Mouse (Mus musculus) neural tube, embryonic 14.5 days (tissue): ENCODE results near the gene Eme1. TPM values are rescaled to one million over a fixed set of nuclear protein-coding genes. Genes with fewer than 3 reads are reported as not detected.
"Not testable (repeated sequence)": the region's sequence is repeated elsewhere in the genome, so short reads cannot be mapped to it uniquely, and the experiment has no call there.

Experiments
- ATAC-seq: fragments of 200-750 bp; cut with Nextera tagmentation; 2 replicates; pipeline ENCODE4 v1.8.0; 2017; ENCODE audit warnings: low read depth, mild to moderate bottlenecking, moderate TSS enrichment, moderate library complexity
- H3K27ac ChIP-seq: fragments of 300-500 bp; sonication (generic); 2 replicates; pipeline ENCODE4 v1.5.1; 2014; ENCODE audit warnings: low read depth, mild to moderate bottlenecking, control low read depth, low read length, moderate library complexity, mixed read lengths
- H3K27me3 ChIP-seq: fragments of 300-500 bp; sonication (generic); 2 replicates; pipeline ENCODE4 v1.6.1; 2014; ENCODE audit warnings: low read length; ENCODE audit not compliant: control insufficient read depth, insufficient read depth
- H3K36me3 ChIP-seq: fragments of 300-500 bp; sonication (generic); 2 replicates; pipeline ENCODE4 v1.6.1; 2014; ENCODE audit warnings: low read length, mixed read lengths; ENCODE audit not compliant: control insufficient read depth, insufficient read depth
- H3K4me1 ChIP-seq: fragments of 300-500 bp; sonication (generic); 2 replicates; pipeline ENCODE4 v1.6.1; 2014; ENCODE audit warnings: low read length; ENCODE audit not compliant: control insufficient read depth, insufficient read depth
- H3K4me2 ChIP-seq: fragments of 300-500 bp; sonication (generic); 2 replicates; pipeline ENCODE4 v1.6.1; 2014; ENCODE audit warnings: mild to moderate bottlenecking, low read depth, low read length, control low read depth
- H3K4me3 ChIP-seq: fragments of 300-500 bp; sonication (generic); 2 replicates; pipeline ENCODE4 v1.5.1; 2014; ENCODE audit warnings: low read depth, low read length, control low read depth, mixed read lengths
- H3K9ac ChIP-seq: fragments of 300-500 bp; sonication (generic); replicated peaks from 2 replicates; pipeline ENCODE4 v1.6.1; 2014; ENCODE audit warnings: low read depth, mild to moderate bottlenecking, control low read depth, low read length, mixed read lengths
- H3K9me3 ChIP-seq: fragments of 300-500 bp; sonication (generic); 2 replicates; pipeline ENCODE4 v1.6.1; 2016; ENCODE audit warnings: low read length; ENCODE audit not compliant: control insufficient read depth
- WGBS: fragments of 180-500 bp; shearing (Covaris S2); extraction: QIAGEN DNeasy Blood & Tissue Kit; methylation state at CpG from one replicate; pipeline ENCODE4 v1.1.7; 2014; 5-methylcytosine and 5-hydroxymethylcytosine counted together
- polyA plus RNA-seq: library from polyadenylated mRNA; unstranded; fragments of >200 nt; fragmentation: Nextera tagmentation; extraction: Ambion mirVana; gene quantifications from 2 replicates; pipeline ENCODE4 v1.2.1, GENCODE M21; 2014

Gene Eme1
- 1.1 and 1.8 TPM in 2 replicates for polyA plus RNA-seq

GRCm38 (mm10) chr11:94653663-94654436 lies at the start of gene Eme1, which contains the start of gene Mrpl27:
Gene Eme1, minus strand, starts transcription at chr11:94653964.
Gene Mrpl27, plus strand, starts transcription at chr11:94653767.
- peak within 1 kb of the TSS; percentile 86 for H3K27ac ChIP-seq
- H3K4me3 ChIP-seq: peak within 1 kb of the TSS; percentile 56
- H3K36me3 ChIP-seq: peaks cover 5% of the 10 kb centered on the region; the same call in 1 of the 2 replicates
- H3K4me2 ChIP-seq: peak within 1 kb of the TSS; percentile 69
- H3K4me1 ChIP-seq: peaks cover 9% of the 10 kb centered on the region; the same call in 1 of the 2 replicates
- no peaks in the 10 kb centered on the region for H3K9me3 ChIP-seq
- no peaks in the 10 kb centered on the region for H3K27me3 ChIP-seq
- H3K9ac ChIP-seq: peak within 1 kb of the TSS; percentile 62
- ATAC-seq: peak; percentile 94
- under 1% methylated on average over 32 of the region's 32 CpGs for WGBS

GRCm38 (mm10) chr11:94702216-94702610 lies 48.4 kb upstream of the Eme1 start:
- no peaks in the 10 kb centered on the region for H3K9me3 ChIP-seq
- H3K9ac ChIP-seq: no peak overlapping the region
- no peak overlapping the region for H3K4me3 ChIP-seq
- H3K36me3 ChIP-seq: no peaks in the 10 kb centered on the region
- no peak overlapping the region for H3K4me2 ChIP-seq
- H3K4me1 ChIP-seq: 0 out of 2 replicates have a peak, but pooled peaks cover 4% of the 10 kb centered on the region
- no peak for ATAC-seq
- H3K27ac ChIP-seq: no peak overlapping the region
- 46% methylated on average over 3 of the region's 3 CpGs for WGBS
- H3K27me3 ChIP-seq: no peaks in the 10 kb centered on the region

GRCm38 (mm10) chr11:94701401-94702215 lies 47.8 kb upstream of the Eme1 start:
- WGBS: 46% methylated on average over 27 of the region's 27 CpGs
- no peaks in the 10 kb centered on the region for H3K36me3 ChIP-seq
- H3K4me2 ChIP-seq: peak overlapping the region; percentile 1; the same call in 1 of the 2 replicates
- H3K9me3 ChIP-seq: no peaks in the 10 kb centered on the region
- H3K9ac ChIP-seq: no peak overlapping the region
- H3K27ac ChIP-seq: no peak overlapping the region
- H3K27me3 ChIP-seq: no peaks in the 10 kb centered on the region
- ATAC-seq: no peak
- 0 out of 2 replicates have a peak, but pooled peaks cover 4% of the 10 kb centered on the region for H3K4me1 ChIP-seq
- H3K4me3 ChIP-seq: no peak overlapping the region

DNA sequence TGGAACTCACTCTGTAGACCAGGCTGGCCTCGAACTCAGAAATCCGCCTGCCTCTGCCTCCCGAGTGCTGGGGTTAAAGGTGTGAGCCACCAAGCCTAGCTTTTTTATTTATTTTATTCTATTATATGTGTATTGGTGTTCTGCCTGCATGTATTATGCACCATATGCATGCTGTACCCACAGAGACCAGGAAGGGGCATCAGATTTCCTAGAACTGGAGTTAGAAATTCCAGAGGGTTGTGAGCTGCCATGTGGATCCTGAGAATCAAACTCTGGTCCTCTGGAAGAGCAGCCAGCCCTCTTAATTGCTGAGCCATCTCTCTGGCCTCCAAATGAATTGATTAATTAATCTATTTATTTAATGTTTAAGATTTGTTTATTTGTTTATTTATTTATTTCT lies 45.6 kb upstream of the Eme1 start:
- 0 out of 2 replicates have a peak, but pooled peaks cover 4% of the 10 kb centered on the region for H3K4me1 ChIP-seq
- no peak for ATAC-seq
- H3K4me2 ChIP-seq: no peak overlapping the region
- no peak overlapping the region for H3K4me3 ChIP-seq
- H3K27me3 ChIP-seq: no peaks in the 10 kb centered on the region
- no peaks in the 10 kb centered on the region for H3K9me3 ChIP-seq
- H3K36me3 ChIP-seq: no peaks in the 10 kb centered on the region
- 100% methylated on average over 3 of the region's 3 CpGs for WGBS
- no peak overlapping the region for H3K9ac ChIP-seq
- no peak overlapping the region for H3K27ac ChIP-seq

DNA sequence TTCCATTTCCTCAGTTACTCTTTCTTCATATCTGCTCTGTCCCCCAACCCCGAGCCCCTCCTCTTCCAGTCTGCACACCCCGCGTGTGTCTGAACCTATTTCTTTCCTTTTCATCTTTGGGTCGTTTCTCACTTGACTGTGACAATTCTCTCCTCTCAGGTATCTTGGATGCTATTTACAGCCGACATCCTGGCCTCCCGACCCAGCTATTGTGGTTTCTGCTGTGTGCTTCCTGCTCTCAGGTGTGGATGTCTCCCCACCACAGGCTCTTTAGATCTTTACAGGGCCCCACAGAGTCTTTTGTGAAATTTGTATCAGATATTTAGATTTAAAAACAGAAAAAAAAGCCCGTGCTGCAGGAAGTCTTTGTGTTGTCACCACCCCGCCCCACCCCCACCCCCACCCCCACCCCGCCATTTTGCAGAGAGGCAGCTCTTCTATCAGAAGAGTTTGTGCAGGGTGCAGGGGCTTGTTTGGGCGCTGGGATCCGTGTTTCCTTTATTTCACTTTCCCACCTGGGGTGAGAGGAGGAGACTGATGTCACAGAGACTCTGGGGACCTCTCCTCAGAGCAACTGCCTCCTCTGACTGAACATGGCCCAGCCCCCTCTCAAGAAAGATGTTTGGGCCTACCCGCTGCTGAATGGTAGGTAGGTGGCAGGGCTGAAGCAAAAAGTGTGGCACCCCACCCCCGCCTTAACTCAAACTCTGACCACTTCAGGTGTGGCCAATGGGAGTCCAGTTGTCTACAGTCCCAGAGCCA lies 44.1 kb upstream of the Eme1 start:
- Histone ChIP-seq H3K27me3 (no peaks in the 10 kb centered on the region), H3K4me3 (no peak overlapping the region), H3K27ac (no peak overlapping the region), H3K36me3 (no peaks in the 10 kb centered on the region), H3K9me3 (no peaks in the 10 kb centered on the region), H3K4me1 (0 out of 2 replicates have a peak, but pooled peaks cover 4% of the 10 kb centered on the region), H3K4me2 (no peak overlapping the region), H3K9ac (no peak overlapping the region)
- WGBS: 50% methylated on average over 13 of the region's 13 CpGs
- no peak for ATAC-seq

GRCm38 (mm10) chr11:94697140-94697539 lies 43.4 kb upstream of the Eme1 start:
- WGBS: 91% methylated on average over 2 of the region's 2 CpGs
- Histone ChIP-seq H3K4me2 (no peak overlapping the region), H3K9me3 (no peaks in the 10 kb centered on the region), H3K27me3 (no peaks in the 10 kb centered on the region), H3K27ac (no peak overlapping the region), H3K4me3 (no peak overlapping the region), H3K9ac (no peak overlapping the region), H3K4me1 (0 out of 2 replicates have a peak, but pooled peaks cover 4% of the 10 kb centered on the region), H3K36me3 (no peaks in the 10 kb centered on the region)
- no peak for ATAC-seq

DNA sequence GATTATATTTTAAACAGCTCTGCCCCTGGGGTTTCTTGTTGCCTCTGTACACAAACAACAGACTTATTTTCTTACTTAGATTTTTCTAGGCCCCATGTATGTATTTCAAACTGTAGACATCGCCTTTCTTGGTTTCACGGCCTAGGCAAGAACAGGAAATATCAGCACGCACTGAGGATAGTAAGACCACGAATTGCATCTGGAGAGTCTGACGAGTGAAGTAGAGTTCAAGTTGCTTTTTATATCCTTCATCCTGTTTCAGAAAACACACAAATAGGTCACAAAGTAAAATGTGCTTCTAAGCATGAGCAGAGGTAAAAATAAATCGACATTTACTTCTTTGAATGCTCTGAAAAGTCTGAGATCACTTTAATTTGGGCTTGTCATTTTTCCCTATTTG lies 41.7 kb upstream of the Eme1 start:
- H3K27me3 ChIP-seq: no peaks in the 10 kb centered on the region
- no peak for ATAC-seq
- H3K9ac ChIP-seq: no peak overlapping the region
- no peaks in the 10 kb centered on the region for H3K4me1 ChIP-seq
- H3K4me2 ChIP-seq: no peak overlapping the region
- no peaks in the 10 kb centered on the region for H3K9me3 ChIP-seq
- no peak overlapping the region for H3K4me3 ChIP-seq
- no peak overlapping the region for H3K27ac ChIP-seq
- H3K36me3 ChIP-seq: no peaks in the 10 kb centered on the region
- WGBS: 87% methylated on average over 6 of the region's 6 CpGs

- H3K27me3 ChIP-seq, H3K9me3 ChIP-seq, ATAC-seq, H3K4me1 ChIP-seq, H3K9ac ChIP-seq, H3K4me3 ChIP-seq, H3K4me2 ChIP-seq, H3K36me3 ChIP-seq, H3K27ac ChIP-seq: not testable (repeated sequence)
These were observed 38.7 kb upstream of the Eme1 start for GRCm38 (mm10) chr11:94692502-94692901.
